Mouse (Mus musculus) heart, adult 2 months (tissue): ENCODE measurements around the gene Cd276.

Source experiments
- CTCF ChIP-seq: fragments of 200-600 bp; IDR thresholded peaks from 2 replicates; pipeline ENCODE4 v1.8.1; 2022; ENCODE audit warnings: antibody characterized with exemption, mild to moderate bottlenecking, moderate library complexity
- EP300 ChIP-seq: fragments of 200-500 bp; IDR thresholded peaks from 2 replicates; pipeline ENCODE4 v1.6.1; 2011; ENCODE audit warnings: low read depth, low read length, control low read depth; ENCODE audit not compliant: insufficient read depth
- POLR2A ChIP-seq: fragments of 200-500 bp; IDR thresholded peaks from 2 replicates; pipeline ENCODE4 v1.6.1; 2011; ENCODE audit warnings: mild to moderate bottlenecking, low read depth, low read length, control low read depth; ENCODE audit not compliant: insufficient read depth

DNA sequence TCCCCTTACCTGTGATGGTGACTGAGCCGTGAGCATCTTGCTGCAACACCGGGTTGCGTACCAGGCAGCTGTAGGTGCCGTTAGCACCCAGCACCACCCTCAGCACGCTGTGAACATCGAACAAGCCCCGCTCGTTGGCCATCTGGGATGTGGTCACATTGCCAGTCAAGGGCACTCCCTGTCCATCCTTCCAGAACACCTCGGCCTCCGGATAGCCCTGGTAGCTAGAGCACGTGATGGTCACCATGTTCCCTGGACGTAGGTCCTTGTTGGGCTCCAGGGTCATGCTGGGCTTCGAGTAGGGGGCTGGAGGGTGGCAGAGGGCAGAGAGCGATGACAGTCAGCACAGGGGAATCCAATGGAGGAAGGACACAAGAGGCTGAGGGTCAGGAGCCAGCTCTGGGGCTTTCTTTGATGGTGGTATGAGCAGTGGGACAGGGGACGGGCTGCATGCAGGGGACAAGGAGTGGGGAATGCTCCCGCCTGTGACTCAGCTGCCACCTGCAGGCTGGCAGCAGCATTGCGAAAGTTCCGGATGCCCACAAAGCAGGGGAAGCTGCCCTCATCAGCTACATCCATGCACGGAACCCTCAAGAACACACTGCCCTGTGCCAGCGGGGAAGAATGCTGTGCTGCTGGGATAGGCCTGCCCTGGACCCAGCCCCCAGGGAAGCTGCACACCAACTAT, 19.6 kb downstream of the Cd276 start:
- TF ChIP-seq POLR2A (no peak), CTCF (peak; percentile 62), EP300 (no peak)
